ENCODE assay signal across 13 mouse cellular contexts in genomic region chr6:99974464-99974863, GRCm38 (mm10).
DNase-seq lines count a peak whose midpoint lies in the region; ATAC-seq and TF ChIP-seq lines count a peak whose summit lies in the region.
"Had no signal": no experiment of that assay in that cellular context is flagged by ENCODE, and none has a peak within 500 bp of the region (broad histone marks: within the 10 kb centered on the region; RNA-seq: fewer than 3 reads in every experiment).

No protein-coding gene starts in this region.

- H3K36me3 ChIP-seq in kidney, adult 2 months (ENCODE audit: control insufficient read depth, insufficient read depth, low read length): no peaks in the 10 kb centered on the region
- no peaks in the 10 kb centered on the region for H3K36me3 ChIP-seq in kidney, embryonic 14.5 days (ENCODE audit: control insufficient read depth, insufficient read depth, low read length)
- H3K36me3 ChIP-seq: heart, embryonic 15.5 days; intestine, embryonic 15.5 days; midbrain, embryonic 15.5 days had no signal

- no peak for TF ChIP-seq CTCF in kidney, adult 2 months (conservative IDR thresholded peaks at IDR 0.05; ENCODE audit: insufficient read depth, insufficient read length, low read depth, low read length)

- H3K4me2 ChIP-seq in kidney, embryonic 14.5 days (replicated peaks; ENCODE audit: low read depth, low read length): no peak overlapping the region
- H3K4me2 ChIP-seq: forebrain, embryonic 13.5 days; heart, embryonic 15.5 days; intestine, embryonic 15.5 days; lung, embryonic 14.5 days; midbrain, embryonic 15.5 days had no signal

- no peaks in the 10 kb centered on the region for H3K4me1 ChIP-seq in kidney, adult 2 months (ENCODE audit: control insufficient read depth, insufficient read depth, low read length)
- H3K4me1 ChIP-seq in kidney, embryonic 14.5 days (ENCODE audit: control insufficient read depth, insufficient read depth, low read length): no peaks in the 10 kb centered on the region

- peak; percentile 40 for DNase-seq in adrenal gland, adult 8-10 months
- no peak for DNase-seq in adrenal gland, postnatal 4 days (ENCODE audit: low spot score in 2 of 2)
- DNase-seq in kidney, adult 2 months: peak; percentile 74
- peak; percentile 45 for DNase-seq in cerebellum, adult 9-10 months
- DNase-seq in kidney, postnatal 14 days: peak; percentile 53
- DNase-seq in layer of hippocampus, postnatal 36 days: no peak
- no peak for DNase-seq in right cerebral cortex, postnatal 25 days
- DNase-seq: lung, embryonic 14.5 days had no signal

- WGBS in kidney, adult 2 months: 52% methylated on average over 4 of the region's 4 CpGs
- 83% methylated on average over 4 of the region's 4 CpGs for WGBS in kidney, embryonic 14.5 days

- H3K9ac ChIP-seq in kidney, embryonic 14.5 days (ENCODE audit: low read depth, low read length): no peak overlapping the region
- H3K9ac ChIP-seq: forebrain, embryonic 13.5 days; heart, embryonic 15.5 days; intestine, embryonic 15.5 days; lung, embryonic 14.5 days; midbrain, embryonic 15.5 days had no signal

- H3K27ac ChIP-seq in kidney, adult 2 months (ENCODE audit: insufficient read depth, low read depth, low read length): no peak overlapping the region
- H3K27ac ChIP-seq in kidney, embryonic 14.5 days (ENCODE audit: low read depth, low read length): no peak overlapping the region
- H3K27ac ChIP-seq: forebrain, embryonic 13.5 days; heart, embryonic 15.5 days; intestine, embryonic 15.5 days; midbrain, embryonic 15.5 days had no signal

- no peak for ATAC-seq in kidney, embryonic 14.5 days (ENCODE audit: low FRiP score, low TSS enrichment)
- ATAC-seq: forebrain, embryonic 13.5 days; intestine, embryonic 15.5 days; midbrain, embryonic 15.5 days had no signal

- no peak for TF ChIP-seq POLR2A in kidney, adult 2 months (IDR thresholded peaks at IDR 0.05; ENCODE audit: low read depth, low read length)

- no peaks in the 10 kb centered on the region for H3K27me3 ChIP-seq in kidney, adult 2 months (replicated peaks; ENCODE audit: control insufficient read depth, insufficient read depth, low read length)
- H3K27me3 ChIP-seq in kidney, embryonic 14.5 days (ENCODE audit: control insufficient read depth, insufficient read depth, low read length): no peaks in the 10 kb centered on the region
- H3K27me3 ChIP-seq: forebrain, embryonic 13.5 days; intestine, embryonic 15.5 days had no signal

- H3K4me3 ChIP-seq in kidney, adult 2 months (ENCODE audit: insufficient read depth, low read depth, low read length): no peak overlapping the region
- no peak overlapping the region for H3K4me3 ChIP-seq in kidney, embryonic 14.5 days (ENCODE audit: low read length)
- H3K4me3 ChIP-seq: forebrain, embryonic 13.5 days; heart, embryonic 15.5 days; intestine, embryonic 15.5 days; midbrain, embryonic 15.5 days had no signal

- no peaks in the 10 kb centered on the region for H3K9me3 ChIP-seq in kidney, embryonic 14.5 days (ENCODE audit: control insufficient read depth, low read length)
- H3K9me3 ChIP-seq: forebrain, embryonic 13.5 days; heart, embryonic 15.5 days; intestine, embryonic 15.5 days; midbrain, embryonic 15.5 days had no signal

Comparison
In these comparisons a context has a peak if more than half of its experiments do, and no peak if none do; other contexts are left out.
1. DNase-seq: peak in adrenal gland, adult 8-10 months (single experiment), kidney, adult 2 months (single experiment), cerebellum, adult 9-10 months (single experiment) and kidney, postnatal 14 days (single experiment); none in adrenal gland, postnatal 4 days (0 of 2), layer of hippocampus, postnatal 36 days (0 of 2) and right cerebral cortex, postnatal 25 days (single experiment).